Mouse (Mus musculus): ENCODE data around the gene Fgfr2. TPM values are rescaled to one million over a fixed set of nuclear protein-coding genes. Genes with fewer than 3 reads are reported as not detected.

Gene Fgfr2
- polyA plus RNA-seq, 1 experiment from 2014 or later = 81.1 TPM

DNA sequence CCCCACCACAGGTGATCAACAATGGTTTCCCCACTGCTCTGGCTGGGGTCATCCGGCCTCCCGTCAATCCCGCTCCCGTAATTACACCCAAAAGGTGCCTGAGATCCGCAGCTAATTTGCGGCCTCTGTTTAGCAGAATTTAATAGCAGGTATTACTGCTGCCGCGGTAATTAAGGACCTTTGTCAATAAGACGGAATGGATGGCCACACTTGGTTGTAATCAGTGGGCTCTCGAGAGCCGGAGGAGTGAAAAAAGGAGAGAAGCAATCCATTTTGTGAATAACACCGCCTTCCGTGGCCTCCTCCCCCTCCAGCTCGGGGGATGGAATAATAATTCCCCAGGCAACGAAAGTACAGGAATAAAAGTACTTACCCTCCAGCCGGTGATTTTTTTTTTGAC, 1479.1 kb downstream of the Fgfr2 start:
- 1% methylated on average over 16 of the region's 16 CpGs for WGBS
- peaks cover 21% of the 10 kb centered on the region for H3K4me1 ChIP-seq
- H3K36me3 ChIP-seq = no peaks in the 10 kb centered on the region
- H3K27me3 ChIP-seq = peaks cover 68% of the 10 kb centered on the region
- H3K27ac ChIP-seq = no peak overlapping the region
- ATAC-seq (ENCODE audit: low FRiP score) = no peak
- no peaks in the 10 kb centered on the region for H3K9me3 ChIP-seq (replicated peaks)
- peak overlapping the region; percentile 41 for H3K4me2 ChIP-seq (replicated peaks)
- peak overlapping the region; percentile 18 for H3K4me3 ChIP-seq
- H3K9ac ChIP-seq = no peak overlapping the region

GRCm38 (mm10) chr7:131643341-131643840, 1479.8 kb downstream of the Fgfr2 start:
- peak overlapping the region; percentile 41; the same call in 1 of the 2 replicates for H3K4me2 ChIP-seq (replicated peaks)
- WGBS = 17% methylated on average over 13 of the region's 13 CpGs
- no peak for ATAC-seq (ENCODE audit: low FRiP score)

GRCm38 (mm10) chr7:131629562-131629961, 1493.6 kb downstream of the Fgfr2 start:
- Histone ChIP-seq H3K9ac (no peak overlapping the region), H3K27ac (no peak overlapping the region), H3K4me2 (replicated peaks) (no peak overlapping the region), H3K4me1 (no peaks in the 10 kb centered on the region), H3K27me3 (no peaks in the 10 kb centered on the region), H3K9me3 (replicated peaks) (no peaks in the 10 kb centered on the region), H3K4me3 (no peak overlapping the region), H3K36me3 (no peaks in the 10 kb centered on the region)
- WGBS = 80% methylated on average over 8 of the region's 8 CpGs
- no peak for ATAC-seq (ENCODE audit: low FRiP score)

More at GRCm38 (mm10) chr7:131643341-131643840, 1479.8 kb downstream of the Fgfr2 start:
- Histone ChIP-seq H3K27ac (no peak overlapping the region), H3K4me1 (peaks cover 21% of the 10 kb centered on the region), H3K27me3 (peaks cover 68% of the 10 kb centered on the region), H3K4me3 (no peak overlapping the region), H3K36me3 (no peaks in the 10 kb centered on the region), H3K9me3 (replicated peaks) (no peaks in the 10 kb centered on the region), H3K9ac (no peak overlapping the region)

GRCm38 (mm10) chr7:131628846-131629391, 1494.2 kb downstream of the Fgfr2 start:
- no peak overlapping the region for H3K4me2 ChIP-seq (replicated peaks)
- no peak overlapping the region for H3K4me3 ChIP-seq
- no peaks in the 10 kb centered on the region for H3K27me3 ChIP-seq
- no peak for ATAC-seq (ENCODE audit: low FRiP score)
- H3K27ac ChIP-seq = no peak overlapping the region
- WGBS = 81% methylated on average over 13 of the region's 13 CpGs
- no peaks in the 10 kb centered on the region for H3K9me3 ChIP-seq (replicated peaks)
- no peaks in the 10 kb centered on the region for H3K36me3 ChIP-seq
- H3K4me1 ChIP-seq = no peaks in the 10 kb centered on the region
- H3K9ac ChIP-seq = no peak overlapping the region

DNA sequence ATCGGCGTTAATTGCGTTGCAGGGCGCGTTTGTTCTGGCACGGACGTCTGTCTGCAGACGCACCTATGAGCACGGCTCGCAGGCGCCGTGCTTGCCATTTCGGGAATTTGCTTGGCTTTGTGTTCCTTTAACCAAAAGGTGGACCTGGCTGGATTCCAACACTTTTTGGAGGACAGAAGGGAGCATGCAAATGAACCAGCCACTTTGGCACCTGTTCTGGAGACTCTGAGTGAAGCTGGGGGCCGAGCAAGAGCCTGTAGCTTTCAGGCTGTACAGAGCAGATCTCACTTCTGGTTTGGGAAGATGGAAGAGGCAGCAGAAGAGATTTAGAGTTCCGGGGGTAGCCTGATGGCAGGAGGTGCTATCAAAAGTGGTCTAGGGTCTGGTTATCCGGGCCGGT, 1494.8 kb downstream of the Fgfr2 start:
- H3K27ac ChIP-seq = no peak overlapping the region

GRCm38 (mm10) chr7:131609677-131610076, 1513.5 kb downstream of the Fgfr2 start:
- Histone ChIP-seq H3K4me1 (0 out of 2 replicates have a peak, but pooled peaks cover 2% of the 10 kb centered on the region), H3K27me3 (peaks cover 13% of the 10 kb centered on the region), H3K36me3 (no peaks in the 10 kb centered on the region), H3K4me3 (no peak overlapping the region), H3K9me3 (replicated peaks) (no peaks in the 10 kb centered on the region), H3K9ac (no peak overlapping the region), H3K4me2 (replicated peaks) (no peak overlapping the region), H3K27ac (no peak overlapping the region)
- no peak for ATAC-seq (ENCODE audit: low FRiP score)
- whole genome bisulfite sequencing = 26% methylated on average over 7 of the region's 7 CpGs

More for the DNA sequence above, 1494.8 kb downstream of the Fgfr2 start:
- Histone ChIP-seq H3K4me2 (replicated peaks) (no peak overlapping the region), H3K4me1 (no peaks in the 10 kb centered on the region), H3K9ac (no peak overlapping the region), H3K4me3 (no peak overlapping the region), H3K9me3 (replicated peaks) (no peaks in the 10 kb centered on the region), H3K36me3 (no peaks in the 10 kb centered on the region), H3K27me3 (no peaks in the 10 kb centered on the region)
- no peak for ATAC-seq (ENCODE audit: low FRiP score)
- WGBS = 91% methylated on average over 17 of the region's 17 CpGs

GRCm38 (mm10) chr7:131608049-131608448, 1515.1 kb downstream of the Fgfr2 start:
- H3K27me3 ChIP-seq = peaks cover 18% of the 10 kb centered on the region
- no peak overlapping the region for H3K4me2 ChIP-seq (replicated peaks)
- H3K4me1 ChIP-seq = peaks cover 5% of the 10 kb centered on the region; the same call in 1 of the 2 replicates
- H3K9ac ChIP-seq = no peak overlapping the region
- 89% methylated on average over 6 of the region's 6 CpGs for WGBS
- no peak for ATAC-seq (ENCODE audit: low FRiP score)
- H3K27ac ChIP-seq = no peak overlapping the region
- no peak overlapping the region for H3K4me3 ChIP-seq
- no peaks in the 10 kb centered on the region for H3K36me3 ChIP-seq
- no peaks in the 10 kb centered on the region for H3K9me3 ChIP-seq (replicated peaks)

DNA sequence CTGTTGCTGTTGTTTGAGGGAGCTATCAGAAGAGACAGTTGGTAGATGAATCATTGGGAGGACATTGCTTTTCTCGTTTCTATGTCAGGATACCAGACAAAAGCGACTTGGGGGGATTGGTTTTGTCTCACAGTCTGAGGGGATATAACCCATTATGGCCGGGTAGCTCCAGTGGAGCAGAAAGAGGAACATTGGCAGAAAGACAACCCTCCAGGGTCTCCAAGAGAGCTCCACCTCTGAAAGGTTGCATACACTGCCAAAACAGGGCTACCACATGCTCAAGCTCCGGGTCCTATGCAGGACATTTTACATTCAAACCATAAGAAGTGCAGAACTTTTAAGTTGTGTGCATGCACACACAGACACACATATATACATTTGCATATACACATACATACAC, 1517.7 kb downstream of the Fgfr2 start:
- no peak overlapping the region for H3K9ac ChIP-seq
- peaks cover 11% of the 10 kb centered on the region; the same call in 1 of the 2 replicates for H3K4me1 ChIP-seq
- H3K27me3 ChIP-seq = peaks cover 34% of the 10 kb centered on the region
- no peak for ATAC-seq (ENCODE audit: low FRiP score)
- no peaks in the 10 kb centered on the region for H3K9me3 ChIP-seq (replicated peaks)
- H3K36me3 ChIP-seq = no peaks in the 10 kb centered on the region
- no peak overlapping the region for H3K27ac ChIP-seq
- 75% methylated on average over 4 of the region's 4 CpGs for WGBS
- H3K4me2 ChIP-seq (replicated peaks) = no peak overlapping the region
- H3K4me3 ChIP-seq = no peak overlapping the region

DNA sequence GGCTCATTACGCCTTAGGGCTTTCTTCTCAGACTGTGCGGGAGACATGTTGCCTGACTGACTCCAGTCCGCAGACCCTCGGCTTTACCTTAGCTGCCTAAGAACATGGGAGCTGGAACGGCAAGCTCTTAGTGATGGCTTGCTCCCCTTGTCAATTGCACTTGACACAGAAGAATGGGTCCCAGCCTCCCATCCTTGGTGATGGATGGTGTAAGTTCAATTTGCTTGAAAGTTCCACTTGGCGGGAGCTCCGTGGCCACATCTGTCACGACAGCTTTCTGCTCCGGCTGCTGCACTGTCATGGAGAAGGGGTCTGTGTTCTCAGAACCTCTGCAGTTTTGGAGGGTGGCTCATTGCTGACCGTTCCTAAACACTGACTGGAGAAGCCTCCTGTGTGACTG, 1518.2 kb downstream of the Fgfr2 start:
- Histone ChIP-seq H3K4me2 (replicated peaks) (no peak overlapping the region), H3K9me3 (replicated peaks) (no peaks in the 10 kb centered on the region), H3K4me3 (no peak overlapping the region), H3K27me3 (peaks cover 39% of the 10 kb centered on the region), H3K36me3 (no peaks in the 10 kb centered on the region), H3K9ac (no peak overlapping the region), H3K27ac (no peak overlapping the region), H3K4me1 (peaks cover 11% of the 10 kb centered on the region; the same call in 1 of the 2 replicates)
- WGBS = 92% methylated on average over 10 of the region's 10 CpGs
- no peak for ATAC-seq (ENCODE audit: low FRiP score)

- WGBS = 13% methylated on average over 2 of the region's 11 CpGs
- peaks cover 52% of the 10 kb centered on the region for H3K27me3 ChIP-seq
- H3K36me3 ChIP-seq = no peaks in the 10 kb centered on the region
- H3K27ac ChIP-seq = 0 out of 2 replicates have a peak overlapping the region, but pooled peaks have one; percentile 35
- H3K4me1 ChIP-seq = peaks cover 16% of the 10 kb centered on the region
- no peak for ATAC-seq (ENCODE audit: low FRiP score)
- H3K9ac ChIP-seq = no peak overlapping the region
- H3K9me3 ChIP-seq (replicated peaks) = no peaks in the 10 kb centered on the region
- H3K4me3 ChIP-seq = no peak overlapping the region
- H3K4me2 ChIP-seq (replicated peaks) = no peak overlapping the region
Observed at GRCm38 (mm10) chr7:131603186-131603585, 1520.0 kb downstream of the Fgfr2 start.

GRCm38 (mm10) chr7:131602106-131602505, 1521.0 kb downstream of the Fgfr2 start:
- 73% methylated on average over 7 of the region's 7 CpGs for WGBS
- Histone ChIP-seq H3K4me3 (no peak overlapping the region), H3K27ac (0 out of 2 replicates have a peak overlapping the region, but pooled peaks have one; percentile 35), H3K4me2 (replicated peaks) (no peak overlapping the region), H3K9me3 (replicated peaks) (no peaks in the 10 kb centered on the region), H3K4me1 (peaks cover 21% of the 10 kb centered on the region), H3K9ac (no peak overlapping the region), H3K36me3 (no peaks in the 10 kb centered on the region), H3K27me3 (peaks cover 58% of the 10 kb centered on the region)
- no peak for ATAC-seq (ENCODE audit: low FRiP score)

- H3K4me1 ChIP-seq = peaks cover 21% of the 10 kb centered on the region
- peaks cover 74% of the 10 kb centered on the region for H3K27me3 ChIP-seq
- 4% methylated on average over 5 of the region's 5 CpGs for WGBS
- no peaks in the 10 kb centered on the region for H3K9me3 ChIP-seq (replicated peaks)
- H3K4me3 ChIP-seq = no peak overlapping the region
- no peaks in the 10 kb centered on the region for H3K36me3 ChIP-seq
- H3K4me2 ChIP-seq (replicated peaks) = peak overlapping the region; percentile 23
- H3K27ac ChIP-seq = peak overlapping the region; percentile 64
- no peak overlapping the region for H3K9ac ChIP-seq
- ATAC-seq (ENCODE audit: low FRiP score) = peak; percentile 57
Observed at GRCm38 (mm10) chr7:131598483-131598824, 1524.7 kb downstream of the Fgfr2 start.

Measured in hindbrain, embryonic 12.5 days (tissue).